Mouse (Mus musculus): Measurements from ENCODE around the gene Desi1. TPM values are rescaled to one million over a fixed set of nuclear protein-coding genes. Genes with fewer than 3 reads are reported as not detected.

Gene Desi1
- polyA plus RNA-seq (2017; shearing (Covaris generic)): 31.6 TPM

DNA sequence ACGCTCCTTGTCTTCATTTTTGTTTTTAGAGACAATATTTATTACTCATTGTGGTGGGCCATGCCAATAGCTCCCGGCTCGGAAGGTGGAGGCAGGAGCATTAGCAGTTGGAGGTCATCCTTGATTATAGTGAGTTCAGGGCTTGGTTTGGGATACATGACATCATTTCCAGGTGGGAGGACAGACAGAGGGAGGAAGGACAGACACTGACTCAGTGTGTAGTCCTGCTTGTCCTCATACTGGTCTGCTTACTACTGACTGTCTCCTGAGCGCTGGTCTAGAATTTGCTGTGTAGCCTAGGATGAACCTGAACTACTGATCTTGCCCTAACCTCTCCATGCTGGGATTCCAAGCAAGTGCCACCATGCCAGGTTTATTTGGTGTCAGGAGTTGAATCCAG lies at the start of gene Desi1:
Gene Desi1, minus strand, starts transcription at position 101 of the 400 bp plus-strand sequence.

GRCm38 (mm10) chr15:82069898-82070297 lies 36.2 kb upstream of the Desi1 start, which contains the start of gene Mei1:
Mei1 (plus strand) TSS chr15:82069996.

DNA sequence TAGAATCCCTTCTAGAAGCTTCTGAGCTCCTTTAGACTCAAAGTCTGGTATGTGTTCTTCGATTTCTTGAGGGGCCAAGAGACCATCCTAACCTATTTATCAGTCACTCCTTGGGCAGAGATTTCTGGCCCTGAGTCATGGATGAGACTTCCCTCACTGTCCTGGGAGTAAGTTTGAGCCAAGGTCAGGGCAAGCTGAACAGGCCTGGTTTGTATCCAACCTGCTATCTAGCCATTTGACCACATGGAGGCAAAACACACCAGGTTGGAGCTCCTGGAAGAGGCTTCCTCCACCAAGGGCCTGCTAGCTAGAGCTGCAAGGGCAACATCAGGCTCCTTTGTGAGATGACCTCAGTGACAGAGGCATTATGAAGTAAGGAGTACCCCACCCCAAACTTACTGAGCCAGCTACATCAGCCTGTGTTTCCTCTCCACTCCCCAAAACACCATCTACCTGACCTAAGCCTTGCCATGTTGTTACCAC lies 25.1 kb upstream of the Desi1 start, which contains the start of gene 4930407I10Rik:
Gene 4930407I10Rik, plus strand, starts transcription at position 433 of the 483 bp plus-strand sequence.

DNA sequence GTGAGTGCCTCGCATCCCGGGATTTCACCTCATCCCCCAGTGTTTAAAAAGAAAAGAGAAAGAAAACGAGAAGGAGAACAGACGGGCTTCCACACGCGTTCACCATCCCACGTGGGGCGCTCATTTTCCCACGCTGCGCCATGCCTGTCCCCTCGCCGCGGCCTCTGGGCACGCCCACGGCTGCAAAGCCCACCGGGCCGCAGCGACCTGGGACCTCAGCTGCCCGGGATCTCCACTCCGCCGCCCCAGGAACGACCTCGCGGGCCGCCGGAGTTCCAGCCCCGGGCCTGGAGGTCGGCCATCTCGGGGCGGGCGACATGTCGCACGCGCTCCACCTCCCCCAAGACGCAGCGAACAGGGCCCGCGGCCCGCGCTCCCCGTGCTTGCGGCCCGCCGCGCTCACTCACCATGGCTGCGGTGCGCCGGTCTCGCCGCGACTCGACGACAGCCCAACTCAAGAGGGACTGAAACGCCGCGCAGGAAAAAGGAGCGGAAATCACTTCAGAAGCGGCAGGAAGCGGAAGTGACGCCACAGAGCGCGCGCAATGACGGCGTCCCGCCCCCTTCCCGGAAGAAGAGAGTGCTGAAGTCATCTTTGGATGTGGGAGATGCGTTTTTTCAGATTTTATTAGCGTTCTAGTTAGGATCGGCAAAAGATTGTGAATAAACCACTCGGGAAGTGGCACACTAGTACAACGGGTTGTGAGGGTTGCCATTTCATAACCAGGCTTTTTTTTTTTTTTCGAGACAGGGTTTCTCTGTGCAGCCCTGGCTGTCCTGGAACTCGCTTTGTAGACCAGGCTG lies 13.6 kb upstream of the Desi1 start, which contains the start of gene Snu13:
Gene Snu13, minus strand, starts transcription at position 519 of the 804 bp plus-strand sequence.

DNA sequence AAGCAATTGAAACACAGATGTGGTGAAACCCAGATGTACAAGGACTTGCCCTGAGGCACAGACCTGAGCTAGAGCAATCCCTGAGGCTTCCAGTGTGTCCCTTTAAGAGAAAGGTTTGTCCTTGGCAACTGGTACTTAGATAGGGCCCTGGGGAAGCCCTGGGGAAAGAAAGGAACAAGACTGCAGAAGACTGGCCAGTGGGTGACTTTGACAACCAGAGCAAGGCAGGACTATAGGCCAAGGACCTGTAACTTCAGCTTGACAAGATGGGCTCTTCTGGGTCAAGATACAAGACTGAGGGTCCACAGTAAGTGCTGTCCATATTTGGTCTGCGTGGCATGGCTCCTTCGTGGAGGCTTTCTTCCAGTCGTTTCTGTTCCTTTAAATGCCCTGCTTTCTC lies 46.0 kb downstream of the Desi1 start, which contains the start of gene Xrcc6:
Gene Xrcc6, plus strand, starts transcription at position 190 of the 400 bp plus-strand sequence.

GRCm38 (mm10) chr15:81980321-81980720 lies 53.3 kb downstream of the Desi1 start, which contains the start of gene 1700029P11Rik:
1700029P11Rik (plus strand) TSS chr15:81980540.

GRCm38 (mm10) chr15:81960171-81961077 lies 73.2 kb downstream of the Desi1 start, which contains the start of gene Pmm1:
Pmm1 (minus strand) TSS chr15:81960930.

Other genes with a start within 250 kb of the Desi1 start
- 22.9 TPM for gene Tef, start 231.4 kb downstream of the Desi1 start, polyA plus RNA-seq (2017; shearing (Covaris generic))
- gene Tob2, start 175.1 kb downstream of the Desi1 start, polyA plus RNA-seq (2017; shearing (Covaris generic)): 86.1 TPM
- 86.7 TPM for gene Phf5a, start 162.0 kb downstream of the Desi1 start, polyA plus RNA-seq (2017; shearing (Covaris generic))
- 149 TPM for gene Aco2, start 161.6 kb downstream of the Desi1 start, polyA plus RNA-seq (2017; shearing (Covaris generic))
- gene Polr3h, start 107.6 kb downstream of the Desi1 start, polyA plus RNA-seq (2017; shearing (Covaris generic)): 52.2 TPM
- not detected for gene Csdc2, start 97.1 kb downstream of the Desi1 start, polyA plus RNA-seq (2017; shearing (Covaris generic))
- gene Pmm1, start 72.9 kb downstream of the Desi1 start, polyA plus RNA-seq (2017; shearing (Covaris generic)): 13.7 TPM
- gene 1700029P11Rik, start 53.3 kb downstream of the Desi1 start, polyA plus RNA-seq (2017; shearing (Covaris generic)): not detected
- gene Xrcc6, start 46.0 kb downstream of the Desi1 start, polyA plus RNA-seq (2017; shearing (Covaris generic)): 80.5 TPM
- gene Snu13, start 13.7 kb upstream of the Desi1 start, polyA plus RNA-seq (2017; shearing (Covaris generic)): 179 TPM
- 0.06 TPM for gene 4930407I10Rik, start 25.3 kb upstream of the Desi1 start, polyA plus RNA-seq (2017; shearing (Covaris generic))
- gene Mei1, start 36.1 kb upstream of the Desi1 start, polyA plus RNA-seq (2017; shearing (Covaris generic)): not detected
- 33.5 TPM for gene Ccdc134, start 94.1 kb upstream of the Desi1 start, polyA plus RNA-seq (2017; shearing (Covaris generic))
- gene Srebf2, start 113.3 kb upstream of the Desi1 start, polyA plus RNA-seq (2017; shearing (Covaris generic)): 167 TPM
- not detected for gene Shisa8, start 179.0 kb upstream of the Desi1 start, polyA plus RNA-seq (2017; shearing (Covaris generic))
- 3.2 TPM for gene Tnfrsf13c, start 190.5 kb upstream of the Desi1 start, polyA plus RNA-seq (2017; shearing (Covaris generic))
- 7.6 TPM for gene Cenpm, start 210.9 kb upstream of the Desi1 start, polyA plus RNA-seq (2017; shearing (Covaris generic))
- gene 1500009C09Rik, start 218.5 kb upstream of the Desi1 start, polyA plus RNA-seq (2017; shearing (Covaris generic)): not detected
- not detected for gene Sept3, start 241.0 kb upstream of the Desi1 start, polyA plus RNA-seq (2017; shearing (Covaris generic))